Mouse (Mus musculus) granulocyte monocyte progenitor cell, adult 5-6 weeks (primary cell): ENCODE data around the gene Noxred1. TPM values are rescaled to one million over a fixed set of nuclear protein-coding genes. Genes with fewer than 3 reads are reported as not detected.

Experiments used
- total RNA-seq, 2 experiments: library from RNA; stranded (forward) in 1 of 2; stranded (reverse) in 1 of 2; fragments of 200-712, 200-1000 nt in 1 of 2; fragments of >200 nt in 1 of 2; fragmentation: Nextera tagmentation in 1 of 2; gene quantifications; 2 replicates each; pipeline ENCODE4 v1.2.3; 2014 to 2017

The Noxred1 gene
- total RNA-seq, 2 experiments from 2014 or later, result not detected

Other genes starting within 250 kb of the Noxred1 start
- gene Zdhhc22, start 248.3 kb downstream of the Noxred1 start, total RNA-seq (2014; fragmentation: Nextera tagmentation), result not detected in 2 replicates
- gene Zdhhc22, start 248.3 kb downstream of the Noxred1 start, total RNA-seq (2017), result not detected in 2 replicates
- gene Tmem63c, start 217.4 kb downstream of the Noxred1 start, total RNA-seq (2014; fragmentation: Nextera tagmentation), result not detected in 2 replicates
- gene Tmem63c, start 217.4 kb downstream of the Noxred1 start, total RNA-seq (2017), result not detected in 2 replicates
- not detected in 2 replicates for gene Ngb, start 136.2 kb downstream of the Noxred1 start, total RNA-seq (2014; fragmentation: Nextera tagmentation)
- gene Ngb, start 136.2 kb downstream of the Noxred1 start, total RNA-seq (2017), result not detected in 2 replicates
- gene Gstz1, start 91.6 kb downstream of the Noxred1 start, total RNA-seq (2014; fragmentation: Nextera tagmentation), result 34.2 and 45.7 TPM in 2 replicates
- 22.3 and 28.8 TPM in 2 replicates for gene Gstz1, start 91.6 kb downstream of the Noxred1 start, total RNA-seq (2017)
- 8.8 and 11.8 TPM in 2 replicates for gene Pomt2, start 90.8 kb downstream of the Noxred1 start, total RNA-seq (2014; fragmentation: Nextera tagmentation)
- 7.9 and 9.8 TPM in 2 replicates for gene Pomt2, start 90.8 kb downstream of the Noxred1 start, total RNA-seq (2017)
- 3.2 TPM in 1 of 2 replicates, not detected in the other for gene Samd15, start 39.0 kb downstream of the Noxred1 start, total RNA-seq (2014; fragmentation: Nextera tagmentation)
- gene Samd15, start 39.0 kb downstream of the Noxred1 start, total RNA-seq (2017), result not detected in 2 replicates
- 9.6 and 9.8 TPM in 2 replicates for gene Tmed8, start 38.3 kb downstream of the Noxred1 start, total RNA-seq (2014; fragmentation: Nextera tagmentation)
- 5.4 and 8.0 TPM in 2 replicates for gene Tmed8, start 38.3 kb downstream of the Noxred1 start, total RNA-seq (2017)
- gene Vipas39, start 27.5 kb upstream of the Noxred1 start, total RNA-seq (2014; fragmentation: Nextera tagmentation), result 25.9 and 56.4 TPM in 2 replicates
- gene Vipas39, start 27.5 kb upstream of the Noxred1 start, total RNA-seq (2017), result 27.2 and 31.0 TPM in 2 replicates
- gene Ahsa1, start 27.7 kb upstream of the Noxred1 start, total RNA-seq (2014; fragmentation: Nextera tagmentation), result 174 and 185 TPM in 2 replicates
- 310 and 324 TPM in 2 replicates for gene Ahsa1, start 27.7 kb upstream of the Noxred1 start, total RNA-seq (2017)
- gene Ism2, start 61.0 kb upstream of the Noxred1 start, total RNA-seq (2014; fragmentation: Nextera tagmentation), result not detected in 2 replicates
- not detected in 2 replicates for gene Ism2, start 61.0 kb upstream of the Noxred1 start, total RNA-seq (2017)
- 124 and 145 TPM in 2 replicates for gene Sptlc2, start 149.6 kb upstream of the Noxred1 start, total RNA-seq (2014; fragmentation: Nextera tagmentation)
- 153 and 160 TPM in 2 replicates for gene Sptlc2, start 149.6 kb upstream of the Noxred1 start, total RNA-seq (2017)
- 123 and 162 TPM in 2 replicates for gene Slirp, start 205.2 kb upstream of the Noxred1 start, total RNA-seq (2014; fragmentation: Nextera tagmentation)
- 102 and 106 TPM in 2 replicates for gene Slirp, start 205.2 kb upstream of the Noxred1 start, total RNA-seq (2017)
- gene Alkbh1, start 205.3 kb upstream of the Noxred1 start, total RNA-seq (2014; fragmentation: Nextera tagmentation), result 65.3 and 73.7 TPM in 2 replicates
- 58.4 and 70.3 TPM in 2 replicates for gene Alkbh1, start 205.3 kb upstream of the Noxred1 start, total RNA-seq (2017)
- gene Snw1, start 233.5 kb upstream of the Noxred1 start, total RNA-seq (2014; fragmentation: Nextera tagmentation), result 70.0 and 74.3 TPM in 2 replicates
- gene Snw1, start 233.5 kb upstream of the Noxred1 start, total RNA-seq (2017), result 174 and 201 TPM in 2 replicates